11 mouse cellular contexts compared by ENCODE assay signal in the genomic region with DNA sequence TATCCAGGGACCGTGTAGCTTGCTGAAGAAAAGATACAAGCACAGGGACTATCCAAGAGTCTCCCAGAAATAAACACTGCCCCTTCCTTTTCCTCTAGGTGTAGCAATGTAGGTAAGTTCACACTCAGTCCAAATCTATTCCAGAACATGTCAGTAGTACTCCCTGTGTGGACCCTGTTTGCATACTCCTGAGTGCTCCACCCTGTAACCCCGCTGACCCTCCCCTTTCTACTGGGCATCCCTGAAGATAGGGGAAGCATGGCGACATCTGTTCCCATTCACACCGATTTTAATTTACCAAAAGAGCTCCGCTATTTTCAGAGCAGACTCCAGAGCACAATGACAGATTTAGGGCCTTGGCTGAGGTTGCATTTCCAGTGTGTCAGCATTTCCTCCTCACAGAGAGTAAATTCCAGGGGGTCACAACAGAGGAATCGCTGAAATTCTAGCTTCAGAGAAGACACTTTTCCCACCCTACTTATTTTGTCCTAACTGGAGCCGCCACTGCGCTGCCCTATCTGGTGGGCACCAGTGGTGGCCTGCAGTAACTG.
A peak's percentile ranks its signal among the peaks of the same experiment; 100 is the strongest.
DNase-seq lines count a peak whose midpoint lies in the region; ATAC-seq and TF ChIP-seq lines count a peak whose summit lies in the region.
"Had no signal": no experiment of that assay in that cellular context is flagged by ENCODE, and none has a peak within 500 bp of the region (broad histone marks: within the 10 kb centered on the region; RNA-seq: fewer than 3 reads in every experiment).

No protein-coding gene starts in this region.

- H3K4me3 ChIP-seq in heart, postnatal 0 days (ENCODE audit: low read depth, low read length), result no peak overlapping the region
- no peak overlapping the region for H3K4me3 ChIP-seq in midbrain, embryonic 11.5 days (ENCODE audit: low read depth, low read length)
- no peak overlapping the region for H3K4me3 ChIP-seq in midbrain, postnatal 0 days (ENCODE audit: low read depth, low read length)
- no peak overlapping the region for H3K4me3 ChIP-seq in forebrain, embryonic 14.5 days (ENCODE audit: low read depth, low read length)
- H3K4me3 ChIP-seq: liver, embryonic 15.5 days had no signal

- no peak for DNase-seq in heart, postnatal 0 days (ENCODE audit: low spot score)
- DNase-seq in heart, adult 9 months (ENCODE audit: low spot score in 2 of 2), result no peak
- DNase-seq in midbrain, embryonic 11.5 days (ENCODE audit: low spot score, missing footprints), result peak; percentile 88
- DNase-seq in midbrain, postnatal 0 days (ENCODE audit: low spot score), result no peak
- peak; percentile 36 for DNase-seq in forebrain, embryonic 14.5 days (ENCODE audit: low spot score)
- no peak for DNase-seq in thymus, adult 18-20 months
- no peak for DNase-seq in lung, postnatal 14 days
- DNase-seq: cerebellum, postnatal 25 days; layer of hippocampus, postnatal 36 days; right cerebral cortex, postnatal 4 days had no signal

- H3K27ac ChIP-seq in heart, postnatal 0 days (ENCODE audit: low read depth), result peak overlapping the region; percentile 26
- H3K27ac ChIP-seq in midbrain, embryonic 11.5 days (ENCODE audit: low read depth, low read length), result peak overlapping the region; percentile 30
- H3K27ac ChIP-seq in midbrain, postnatal 0 days (ENCODE audit: low read depth, low read length), result no peak overlapping the region
- H3K27ac ChIP-seq in forebrain, embryonic 14.5 days (ENCODE audit: low read depth, low read length), result peak overlapping the region; percentile 44
- H3K27ac ChIP-seq: liver, embryonic 15.5 days had no signal

- TF ChIP-seq CTCF in heart, postnatal 0 days (IDR thresholded peaks at IDR 0.05; ENCODE audit: low read depth), result no peak
- TF ChIP-seq CTCF in midbrain, postnatal 0 days (IDR thresholded peaks at IDR 0.05), result no peak

- no peak overlapping the region for H3K9ac ChIP-seq in heart, postnatal 0 days (replicated peaks; ENCODE audit: low read depth, low read length)
- H3K9ac ChIP-seq in midbrain, embryonic 11.5 days (ENCODE audit: low read length), result no peak overlapping the region
- no peak overlapping the region for H3K9ac ChIP-seq in midbrain, postnatal 0 days (replicated peaks; ENCODE audit: low read length, poor library complexity, severe bottlenecking)
- no peak overlapping the region for H3K9ac ChIP-seq in forebrain, embryonic 14.5 days (ENCODE audit: low read length)
- H3K9ac ChIP-seq: liver, embryonic 15.5 days had no signal

- no peak for TF ChIP-seq EP300 in heart, postnatal 0 days (IDR thresholded peaks at IDR 0.05; ENCODE audit: low read depth)

- WGBS in heart, postnatal 0 days, result 38% methylated on average over 8 of the region's 8 CpGs
- 48% methylated on average over 8 of the region's 8 CpGs for WGBS in midbrain, embryonic 11.5 days
- WGBS in midbrain, postnatal 0 days, result 49% methylated on average over 8 of the region's 8 CpGs
- WGBS in forebrain, embryonic 14.5 days, result 40% methylated on average over 8 of the region's 8 CpGs

- H3K27me3 ChIP-seq in heart, postnatal 0 days (ENCODE audit: control insufficient read depth, insufficient read depth, low read length), result no peaks in the 10 kb centered on the region
- no peaks in the 10 kb centered on the region for H3K27me3 ChIP-seq in midbrain, embryonic 11.5 days (ENCODE audit: control insufficient read depth, insufficient read depth, low read length)
- no peaks in the 10 kb centered on the region for H3K27me3 ChIP-seq in midbrain, postnatal 0 days (ENCODE audit: insufficient read depth, low read length)
- no peaks in the 10 kb centered on the region for H3K27me3 ChIP-seq in forebrain, embryonic 14.5 days (replicated peaks; ENCODE audit: control insufficient read depth, insufficient read depth, low read length)
- H3K27me3 ChIP-seq: liver, embryonic 15.5 days had no signal

- no peak overlapping the region; the same call in 1 of the 2 replicates for H3K4me2 ChIP-seq in heart, postnatal 0 days (ENCODE audit: low read depth, low read length)
- H3K4me2 ChIP-seq in midbrain, embryonic 11.5 days, result no peak overlapping the region
- no peak overlapping the region for H3K4me2 ChIP-seq in midbrain, postnatal 0 days (ENCODE audit: low read depth, low read length, poor library complexity, severe bottlenecking)
- no peak overlapping the region for H3K4me2 ChIP-seq in forebrain, embryonic 14.5 days (ENCODE audit: low read length)
- H3K4me2 ChIP-seq: liver, embryonic 15.5 days had no signal

- ATAC-seq in heart, postnatal 0 days (ENCODE audit: insufficient read depth, low read depth), result no peak
- ATAC-seq in midbrain, embryonic 11.5 days (ENCODE audit: low FRiP score), result peak; percentile 44; the same call in 1 of the 2 replicates
- ATAC-seq in midbrain, postnatal 0 days (ENCODE audit: low FRiP score), result no peak
- ATAC-seq in forebrain, embryonic 14.5 days, result no peak

- no peaks in the 10 kb centered on the region for H3K9me3 ChIP-seq in heart, postnatal 0 days (replicated peaks; ENCODE audit: control insufficient read depth, low read length)
- no peaks in the 10 kb centered on the region for H3K9me3 ChIP-seq in midbrain, embryonic 11.5 days (ENCODE audit: control insufficient read depth, low read length)
- no peaks in the 10 kb centered on the region for H3K9me3 ChIP-seq in midbrain, postnatal 0 days (ENCODE audit: low read length)
- H3K9me3 ChIP-seq in forebrain, embryonic 14.5 days (replicated peaks; ENCODE audit: control insufficient read depth, low read length), result no peaks in the 10 kb centered on the region
- H3K9me3 ChIP-seq: liver, embryonic 15.5 days had no signal

- peaks cover 13% of the 10 kb centered on the region for H3K4me1 ChIP-seq in heart, postnatal 0 days (ENCODE audit: control insufficient read depth, insufficient read depth)
- H3K4me1 ChIP-seq in midbrain, embryonic 11.5 days (ENCODE audit: control insufficient read depth, insufficient read depth, low read length), result peaks cover 29% of the 10 kb centered on the region
- no peaks in the 10 kb centered on the region for H3K4me1 ChIP-seq in midbrain, postnatal 0 days (ENCODE audit: insufficient read depth, low read length)
- peaks cover 40% of the 10 kb centered on the region for H3K4me1 ChIP-seq in forebrain, embryonic 14.5 days (ENCODE audit: control insufficient read depth, insufficient read depth, low read length)
- H3K4me1 ChIP-seq: liver, embryonic 15.5 days had no signal

- H3K36me3 ChIP-seq in heart, postnatal 0 days (replicated peaks; ENCODE audit: control insufficient read depth, insufficient read depth, low read length), result no peaks in the 10 kb centered on the region
- H3K36me3 ChIP-seq in midbrain, embryonic 11.5 days (ENCODE audit: control insufficient read depth, insufficient read depth, low read length), result no peaks in the 10 kb centered on the region
- no peaks in the 10 kb centered on the region for H3K36me3 ChIP-seq in midbrain, postnatal 0 days (ENCODE audit: insufficient read depth, low read length)
- no peaks in the 10 kb centered on the region for H3K36me3 ChIP-seq in forebrain, embryonic 14.5 days (ENCODE audit: control insufficient read depth, insufficient read depth, low read length)

Comparison
In these comparisons a context has a peak if more than half of its experiments do, and no peak if none do; other contexts are left out.
1. DNase-seq: peak in midbrain, embryonic 11.5 days (single experiment) and forebrain, embryonic 14.5 days (single experiment); none in heart, postnatal 0 days (single experiment), heart, adult 9 months (0 of 2), midbrain, postnatal 0 days (single experiment), thymus, adult 18-20 months (0 of 2) and lung, postnatal 14 days (single experiment).